Mouse (Mus musculus): ENCODE data around the gene Cmpk2.
"Not testable (repeated sequence)": the region's sequence is repeated elsewhere in the genome, so short reads cannot be mapped to it uniquely, and the experiment has no call there.

The Cmpk2 gene

DNA sequence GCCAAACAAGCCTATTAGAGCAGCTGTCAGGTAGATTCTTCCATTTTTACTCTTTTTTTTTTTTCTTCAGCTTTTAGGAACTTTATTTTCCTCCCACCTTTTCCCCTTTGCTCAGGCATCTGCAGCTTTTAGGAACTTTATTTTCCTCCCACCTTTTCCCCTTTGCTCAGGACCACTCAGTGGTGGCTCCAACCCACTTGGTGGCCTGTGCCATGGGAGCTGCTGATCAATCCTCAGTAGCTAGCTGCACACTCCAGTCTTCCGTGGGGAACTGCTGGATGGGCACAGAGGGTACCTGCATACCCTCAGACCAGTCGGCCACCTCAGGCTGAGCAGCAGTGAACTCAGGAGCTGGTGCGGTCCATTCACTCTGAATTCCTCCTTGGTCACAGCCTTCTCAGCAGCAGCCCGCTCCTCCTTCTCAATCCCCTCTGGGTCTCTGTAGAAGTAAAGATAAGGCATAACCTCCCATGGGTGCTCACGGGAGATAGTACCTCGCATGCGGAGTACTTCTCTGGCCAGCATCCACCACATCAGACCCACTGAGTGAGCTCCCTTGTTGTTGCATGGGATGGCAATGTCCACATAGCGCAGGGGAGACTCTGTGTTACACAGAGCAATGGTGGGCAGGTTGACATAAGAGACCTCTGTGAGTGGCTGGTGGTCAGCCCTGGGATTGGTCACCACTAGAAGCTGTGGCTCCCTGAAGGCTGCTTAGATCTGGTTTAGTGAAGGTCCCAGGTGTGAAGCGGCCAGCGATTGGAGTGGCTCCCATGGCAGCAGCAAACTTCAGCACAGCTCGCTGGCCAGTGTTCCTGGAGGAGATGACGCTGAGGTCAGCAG, 17.0 kb downstream of the Cmpk2 start:
- not testable (repeated sequence) for DNase-seq

DNA sequence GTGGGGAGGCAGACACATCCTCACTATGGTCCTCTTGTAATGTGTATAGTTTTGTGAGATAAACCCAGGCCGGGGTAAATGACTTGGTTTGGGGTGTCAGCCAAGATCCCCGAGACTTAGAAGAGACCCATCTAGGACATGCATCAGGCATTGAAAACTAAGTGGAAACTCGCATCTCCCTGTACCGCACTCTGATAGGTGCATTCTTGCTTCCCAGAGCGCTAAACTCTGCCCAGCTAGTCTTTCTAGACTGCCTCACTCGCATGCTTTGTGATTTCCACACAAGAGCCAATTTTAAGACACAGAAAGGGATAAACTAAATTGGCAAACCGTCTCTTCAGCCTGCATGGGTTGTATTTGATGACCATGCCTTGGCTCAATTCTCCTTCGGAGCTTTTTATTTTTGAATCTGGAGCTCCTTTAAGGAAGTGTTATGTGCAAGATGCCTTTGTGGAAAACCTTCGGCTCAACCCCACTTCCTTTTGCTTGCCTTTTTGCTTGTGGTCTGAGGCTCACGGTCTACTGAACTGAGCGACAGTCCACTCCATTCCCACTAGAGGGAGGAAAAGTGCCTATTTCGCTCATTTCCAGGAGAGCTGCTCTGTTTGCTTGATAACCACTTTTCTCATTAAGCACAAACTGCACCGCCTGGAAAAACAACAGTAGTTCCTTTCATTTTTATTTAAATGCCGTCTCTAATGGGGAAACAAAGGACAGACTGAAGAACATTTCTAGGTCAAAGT, 19.0 kb downstream of the Cmpk2 start:
- peak; percentile 42 to 51 for DNase-seq

DNA sequence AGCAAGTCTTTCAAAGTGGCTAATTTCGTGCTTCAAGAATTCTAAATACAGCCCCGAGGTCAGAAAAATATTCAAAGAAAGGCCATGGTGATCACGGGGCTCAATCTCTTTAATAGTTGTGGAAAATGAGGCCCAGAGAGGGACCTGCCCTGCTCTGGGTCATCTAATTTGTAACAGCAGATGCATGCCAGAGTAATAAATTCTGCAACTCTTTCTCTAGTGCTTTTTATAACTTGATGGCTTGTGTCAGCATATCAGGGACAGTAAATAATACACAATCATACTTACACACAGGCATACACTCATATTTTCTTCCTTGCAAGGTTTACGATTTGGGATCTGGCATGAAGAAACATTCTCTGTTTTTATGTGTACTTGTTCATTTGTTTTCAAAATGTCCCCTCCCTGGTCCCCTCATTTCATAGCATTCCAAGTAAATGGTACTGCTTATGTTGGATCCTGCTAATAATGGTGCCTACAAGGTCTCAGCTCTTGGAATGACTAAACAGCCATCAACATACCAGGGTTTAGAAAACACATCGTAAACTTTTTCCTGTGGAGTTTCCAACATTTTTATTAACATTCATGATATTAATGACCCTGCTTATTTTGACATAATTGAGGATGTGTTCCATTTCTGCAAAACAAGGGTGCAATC, 19.7 kb downstream of the Cmpk2 start:
- DNase-seq = no peak

DNA sequence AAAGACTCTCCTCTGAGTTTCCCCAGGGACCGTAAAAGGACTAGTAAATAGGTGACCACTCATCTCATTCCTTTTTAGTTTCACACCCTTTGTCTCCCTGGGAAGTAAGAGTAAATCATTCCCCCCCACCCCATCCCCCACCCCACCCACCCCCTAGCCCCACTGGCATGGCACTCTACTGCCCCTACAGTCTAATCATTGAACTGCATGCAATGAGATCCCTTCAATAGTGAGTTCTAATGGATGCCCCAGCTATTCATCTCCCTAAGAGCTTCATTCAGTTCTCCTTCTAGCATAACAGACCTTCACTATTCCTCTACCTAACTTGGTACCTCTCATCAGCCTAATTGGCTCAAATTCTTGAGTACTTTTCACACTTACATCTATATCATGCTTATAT, 20.9 kb downstream of the Cmpk2 start:
- no peak for DNase-seq

DNA sequence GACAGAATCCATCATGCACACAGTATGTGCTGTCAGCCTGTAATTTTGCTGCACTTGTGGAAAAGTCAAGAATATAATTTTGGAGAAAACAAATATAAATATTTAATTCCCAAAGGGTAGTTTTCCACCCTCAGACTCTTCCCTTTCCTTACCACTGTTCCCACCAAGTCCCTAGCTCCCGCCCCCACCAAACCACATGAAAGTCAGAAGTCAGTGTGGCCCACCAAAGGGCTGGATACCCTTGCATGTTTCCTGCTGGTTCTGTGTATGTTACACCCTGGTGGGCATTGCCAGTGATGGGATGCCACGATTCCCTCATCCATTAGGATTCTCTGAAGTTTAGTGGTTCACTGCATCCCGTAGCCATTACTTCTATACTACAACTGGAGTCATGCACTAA, 32.0 kb downstream of the Cmpk2 start:
- no peak for DNase-seq

DNA sequence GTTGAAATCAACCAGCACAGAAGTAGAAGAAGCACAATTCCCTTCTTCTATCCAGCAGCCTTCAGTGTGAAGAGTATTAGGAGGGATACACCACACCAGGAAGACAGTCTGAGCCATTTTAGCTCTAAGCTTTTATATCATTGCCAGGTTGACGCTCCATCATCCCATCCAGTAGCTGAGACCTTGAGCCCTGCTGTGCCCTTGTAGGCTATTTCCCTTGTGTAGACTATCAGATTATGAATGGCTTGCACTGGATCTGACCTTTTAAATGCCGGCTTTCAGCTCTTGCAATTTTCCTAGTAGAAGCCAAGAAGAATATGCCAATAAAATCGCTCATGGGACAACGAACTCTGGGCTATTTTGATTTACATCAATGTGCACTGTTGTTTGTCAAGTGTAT, 42.0 kb downstream of the Cmpk2 start:
- DNase-seq = no peak

DNA sequence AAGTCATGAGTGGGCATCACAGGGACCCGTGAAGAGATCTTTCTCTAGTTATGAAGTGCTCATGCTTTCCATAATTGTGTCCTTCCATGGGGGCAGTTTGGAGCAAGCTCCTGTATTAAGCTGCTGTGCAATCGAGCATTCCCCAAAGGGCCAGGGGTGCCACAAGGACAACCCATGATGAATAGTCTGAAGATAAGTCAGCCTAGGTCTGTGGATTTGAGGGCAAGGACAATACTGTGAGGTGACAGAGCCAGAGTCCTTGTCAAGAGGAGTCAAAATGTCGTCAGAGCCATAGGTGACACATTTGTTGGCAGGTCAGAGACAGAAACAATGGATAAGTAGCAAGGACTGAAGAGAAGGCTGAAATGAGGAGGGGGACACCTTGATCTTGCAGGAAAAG, 49.2 kb downstream of the Cmpk2 start:
- no peak for DNase-seq

DNA sequence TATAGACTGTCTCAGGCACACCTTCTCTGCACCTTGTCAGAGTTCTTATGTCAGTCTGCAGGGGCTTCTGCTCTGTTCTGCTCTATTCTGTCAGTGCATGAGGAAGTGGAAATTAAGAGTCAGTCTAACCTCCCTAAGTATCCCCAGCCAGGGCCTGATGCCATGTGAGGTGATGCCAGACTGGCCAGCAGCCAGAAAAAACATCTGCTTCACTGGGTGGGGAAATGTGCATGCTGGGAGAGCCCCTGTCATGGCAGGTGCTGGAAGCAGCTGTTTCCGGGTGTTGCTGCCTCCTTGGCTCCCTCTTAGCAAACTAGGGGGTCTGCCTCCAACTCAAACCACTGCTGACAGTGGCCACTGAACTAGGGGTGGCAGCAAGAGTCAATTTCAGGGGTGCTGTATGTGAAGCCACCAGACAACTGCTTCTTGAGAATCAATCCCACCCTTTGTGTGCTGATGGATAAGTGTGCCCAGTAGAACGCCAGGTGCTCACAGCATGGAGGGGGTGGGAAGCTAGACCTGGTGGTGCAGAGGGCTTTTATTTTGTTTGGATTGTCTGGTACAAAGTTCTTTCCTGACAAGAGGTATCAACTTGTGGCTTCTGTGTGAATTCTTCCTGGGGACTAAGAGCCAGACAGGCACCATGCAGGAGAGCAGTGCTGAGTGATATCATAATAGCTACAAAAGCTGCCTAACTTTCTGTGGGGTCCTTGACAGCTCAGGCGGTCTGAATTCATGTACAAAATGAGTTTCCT, 56.1 kb downstream of the Cmpk2 start:
- DNase-seq = peak; percentile 39 to 46

DNA sequence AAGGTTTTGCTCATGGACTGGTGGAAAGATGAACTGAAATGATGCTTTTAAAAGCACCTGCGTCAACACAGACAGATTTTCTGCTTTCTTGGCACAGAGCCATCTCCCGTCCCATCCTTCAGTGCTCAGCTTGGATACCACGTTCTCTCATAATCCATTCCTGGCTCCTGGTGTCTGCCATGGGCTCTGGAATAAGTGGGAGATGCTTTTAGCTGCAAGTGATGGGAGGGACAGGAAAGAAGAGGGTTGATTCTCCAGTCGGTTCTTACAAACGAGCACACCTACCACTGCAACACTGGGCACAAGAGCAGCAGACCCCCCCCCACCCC, 56.7 kb downstream of the Cmpk2 start:
- DNase-seq = no peak
